Mouse (Mus musculus): ENCODE measurements at regions not wholly inside any gene's neighbourhood (a gene's known extent, or its start where the extent isn't known, plus 50 kb on each side); places are given as distances from the start of the nearest gene placed in this dataset.

DNA sequence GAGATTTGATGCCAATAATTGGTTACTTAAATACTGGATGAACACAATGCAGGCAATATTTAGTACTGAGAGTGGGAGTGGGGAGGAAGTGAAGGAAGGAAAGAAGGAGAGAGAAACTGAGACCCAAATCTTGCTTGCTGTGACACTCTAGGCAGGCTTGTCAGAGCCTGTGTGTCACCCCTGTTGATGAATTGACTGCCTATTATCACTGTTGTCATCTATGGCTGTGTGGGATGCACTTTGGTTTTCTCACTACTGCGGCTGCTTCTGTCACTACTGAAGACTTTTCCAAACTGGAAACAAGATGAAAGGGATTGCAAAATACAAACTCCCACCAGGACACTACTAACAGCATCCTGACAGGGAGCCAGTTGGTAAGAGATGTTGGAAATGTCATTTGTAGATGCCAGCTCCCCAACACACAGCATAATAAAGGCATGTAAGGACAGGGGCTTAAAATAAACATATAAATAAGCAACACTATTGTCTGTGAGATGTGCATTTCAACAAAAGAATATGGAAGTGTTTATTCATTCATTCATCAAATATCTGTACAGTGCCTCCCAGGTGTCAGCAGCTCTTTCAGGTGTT lies 207.0 kb upstream of the Ufl1 start:
- no peak for DNase-seq (ENCODE audit: low read depth, low spot score)

GRCm38 (mm10) chr4:25483621-25483933 lies 202.0 kb upstream of the Ufl1 start:
- DNase-seq (ENCODE audit: low read depth, low spot score) = no peak

DNA sequence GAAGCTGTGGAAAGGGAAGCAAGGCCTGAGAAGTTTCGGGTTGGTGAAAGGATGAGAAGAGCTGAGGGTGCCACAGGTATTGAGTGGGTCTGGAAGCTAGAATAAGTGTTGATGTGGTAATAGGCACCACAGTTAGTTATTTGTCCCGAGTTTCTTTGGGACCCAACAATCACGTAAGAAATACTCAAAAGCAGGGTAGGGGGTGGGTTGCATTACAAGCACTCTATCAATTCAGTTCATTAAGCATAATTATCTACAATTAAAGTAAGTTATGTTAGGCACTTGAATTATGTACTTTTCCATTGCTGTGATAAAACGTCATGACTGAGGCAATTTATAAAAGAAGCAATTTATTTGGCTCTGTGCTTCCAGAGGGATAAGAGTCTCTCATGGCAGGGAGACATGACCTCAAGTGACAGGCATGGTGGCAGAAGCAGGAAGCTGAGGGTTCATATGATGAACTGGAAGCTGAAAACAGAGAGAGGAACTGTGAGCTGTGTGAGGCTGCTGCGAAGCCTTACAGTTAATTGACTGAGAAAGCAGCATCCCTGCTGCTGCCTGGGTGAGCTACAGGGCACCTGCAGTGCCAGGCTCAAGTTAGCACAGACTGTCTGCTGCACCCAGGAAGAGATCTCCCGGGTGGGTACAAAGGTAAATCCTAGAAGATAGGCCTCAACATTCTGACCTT lies 201.5 kb upstream of the Ufl1 start:
- DNase-seq (ENCODE audit: low read depth, low spot score) = no peak

- no peak for DNase-seq (ENCODE audit: low read depth, low spot score)
Observed at GRCm38 (mm10) chr4:25473026-25473425, 191.4 kb upstream of the Ufl1 start.

- peak; percentile 1 for DNase-seq (ENCODE audit: low read depth, low spot score)
Observed at GRCm38 (mm10) chr4:25466490-25466889, 184.9 kb upstream of the Ufl1 start.

DNA sequence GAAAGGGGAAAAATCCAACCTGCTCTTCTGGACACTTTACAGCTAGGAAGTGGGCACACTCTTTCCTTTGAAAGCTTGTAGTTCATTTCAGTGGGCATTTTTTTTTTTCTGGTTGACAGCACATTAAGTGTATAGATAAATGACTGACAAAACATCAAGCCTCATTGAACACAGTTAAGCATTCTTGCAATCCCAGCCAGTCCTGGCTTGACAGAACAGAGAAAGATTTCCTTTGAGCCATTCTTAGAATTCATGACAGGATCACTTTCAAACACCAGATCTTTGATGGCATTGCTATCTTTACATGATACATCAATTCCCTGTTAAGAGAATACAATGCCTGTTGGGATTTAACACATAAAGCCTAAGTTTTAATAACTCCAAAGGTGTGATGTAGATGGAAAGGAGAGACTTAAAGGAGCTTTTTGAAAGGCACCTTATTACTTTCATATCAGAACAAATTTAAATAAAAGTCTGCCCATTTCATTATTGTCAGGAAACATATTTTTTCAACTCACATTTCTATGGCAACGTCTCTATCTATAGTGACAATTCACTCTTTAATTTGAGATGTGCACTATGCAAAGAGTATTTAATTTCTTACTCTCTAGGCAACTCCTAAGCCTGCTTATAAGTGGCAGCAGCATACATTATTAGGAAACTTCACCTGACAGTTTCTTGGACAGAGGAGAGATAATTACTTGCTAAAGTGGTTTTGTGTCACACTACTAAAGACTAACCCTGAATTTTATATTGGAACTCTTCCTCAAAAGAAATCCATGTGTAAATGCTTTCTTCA lies 183.4 kb upstream of the Ufl1 start:
- DNase-seq (ENCODE audit: low read depth, low spot score) = no peak

DNA sequence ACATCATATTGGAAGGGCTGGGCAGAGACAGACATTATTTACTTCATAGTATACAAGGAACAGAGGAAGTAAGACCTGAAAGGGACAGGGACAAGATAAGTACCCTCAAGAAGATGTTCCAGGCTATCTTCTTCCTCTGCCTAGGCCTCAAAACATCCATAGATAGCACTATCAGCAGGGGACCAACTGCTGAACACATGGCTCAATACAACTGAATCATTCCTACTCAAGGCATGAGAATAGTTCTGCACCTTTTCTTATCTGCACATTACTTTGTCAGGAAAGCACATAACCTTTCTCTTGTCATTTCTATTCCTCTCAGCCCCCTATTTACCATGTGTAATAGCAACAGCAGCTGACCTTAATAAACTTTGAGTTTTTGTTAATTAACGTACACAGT lies 182.4 kb upstream of the Ufl1 start:
- DNase-seq (ENCODE audit: low read depth, low spot score) = no peak

- DNase-seq (ENCODE audit: low read depth, low spot score) = no peak
Observed at GRCm38 (mm10) chr4:25460127-25460526, 178.5 kb upstream of the Ufl1 start.

DNA sequence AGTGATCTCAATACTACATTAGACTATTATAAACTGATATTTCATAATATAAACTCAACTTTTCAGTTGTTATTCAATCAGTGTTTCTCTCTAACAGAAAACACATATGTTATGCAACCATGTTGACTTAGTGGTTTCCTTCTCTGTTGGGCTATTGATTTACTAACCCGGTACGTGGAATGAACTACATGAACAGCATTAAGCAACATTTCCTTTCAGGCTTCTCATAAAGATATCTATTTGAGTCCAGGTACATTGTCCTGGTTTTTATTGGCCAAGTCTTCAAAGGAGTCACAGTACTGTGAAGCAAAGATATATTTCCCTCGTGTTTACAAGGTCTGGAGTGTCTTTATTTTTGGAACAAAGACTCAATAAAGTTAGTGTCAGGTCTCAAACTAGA lies 173.1 kb upstream of the Ufl1 start:
- no peak for DNase-seq (ENCODE audit: low read depth, low spot score)

- DNase-seq (ENCODE audit: low read depth, low spot score) = no peak
Observed at GRCm38 (mm10) chr4:25453127-25453806, 171.6 kb upstream of the Ufl1 start.

- no peak for DNase-seq (ENCODE audit: low read depth, low spot score)
Observed at GRCm38 (mm10) chr4:25451865-25452264, 170.2 kb upstream of the Ufl1 start.

DNA sequence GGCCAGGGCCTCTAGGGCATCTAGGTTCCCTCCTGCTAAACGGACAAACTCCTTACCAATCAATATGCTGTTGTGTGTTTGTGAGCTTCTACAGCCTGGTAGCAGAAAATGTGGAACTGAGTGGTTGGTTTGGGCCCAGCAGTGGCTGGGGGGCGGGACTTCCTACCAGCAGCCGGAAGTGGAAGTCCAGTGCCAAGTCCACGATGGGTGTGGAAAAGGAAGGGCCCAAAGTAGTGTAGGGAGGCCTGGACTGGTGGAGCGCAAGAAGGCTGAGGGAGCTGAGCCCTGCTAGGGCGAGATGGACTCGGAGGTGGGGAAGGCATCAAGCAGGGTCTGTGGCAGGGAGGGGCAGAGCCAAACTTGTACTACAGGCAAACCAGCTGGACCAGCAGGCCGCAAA lies 150.6 kb upstream of the Ufl1 start:
- DNase-seq (ENCODE audit: low read depth, low spot score) = no peak

DNA sequence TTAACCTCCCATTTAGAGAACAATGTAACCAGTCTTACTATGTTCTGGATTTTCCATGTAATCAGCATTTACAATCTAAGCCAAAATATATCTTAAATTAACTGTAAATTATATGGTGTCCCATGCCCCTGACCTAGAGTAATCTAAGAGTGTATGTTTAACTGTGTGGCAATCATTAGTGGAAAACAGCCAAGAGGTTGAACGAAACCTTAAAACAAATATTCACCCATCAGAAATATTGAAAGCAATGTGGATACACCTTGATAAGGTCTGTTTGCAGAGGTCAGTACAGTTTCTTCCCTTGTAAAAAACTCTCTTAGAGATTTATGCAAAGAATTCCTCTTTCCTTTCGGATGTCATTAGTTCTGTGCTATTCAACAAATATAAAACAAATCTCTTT lies 134.7 kb upstream of the Ufl1 start:
- DNase-seq (ENCODE audit: low read depth, low spot score) = no peak

DNA sequence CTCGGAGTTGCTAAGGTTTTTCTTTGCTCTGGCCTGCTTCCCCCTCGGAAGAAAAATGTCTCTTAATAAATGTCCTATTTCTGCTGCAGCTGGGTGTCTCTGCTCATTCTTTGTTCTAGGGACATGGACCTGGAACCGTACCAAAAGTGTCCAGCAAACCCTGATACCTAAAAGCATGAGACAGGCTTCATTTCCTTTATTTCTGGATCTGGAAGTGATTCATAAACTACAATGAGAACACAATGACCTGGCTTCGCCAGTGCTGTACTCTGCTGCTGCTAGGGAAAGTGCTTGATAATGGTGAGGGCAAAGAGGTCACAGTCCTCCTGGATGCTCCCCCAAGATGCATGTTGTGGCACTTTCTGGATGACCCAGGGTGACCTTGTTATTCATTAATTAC lies 128.8 kb upstream of the Ufl1 start:
- no peak for DNase-seq (ENCODE audit: low read depth, low spot score)

DNA sequence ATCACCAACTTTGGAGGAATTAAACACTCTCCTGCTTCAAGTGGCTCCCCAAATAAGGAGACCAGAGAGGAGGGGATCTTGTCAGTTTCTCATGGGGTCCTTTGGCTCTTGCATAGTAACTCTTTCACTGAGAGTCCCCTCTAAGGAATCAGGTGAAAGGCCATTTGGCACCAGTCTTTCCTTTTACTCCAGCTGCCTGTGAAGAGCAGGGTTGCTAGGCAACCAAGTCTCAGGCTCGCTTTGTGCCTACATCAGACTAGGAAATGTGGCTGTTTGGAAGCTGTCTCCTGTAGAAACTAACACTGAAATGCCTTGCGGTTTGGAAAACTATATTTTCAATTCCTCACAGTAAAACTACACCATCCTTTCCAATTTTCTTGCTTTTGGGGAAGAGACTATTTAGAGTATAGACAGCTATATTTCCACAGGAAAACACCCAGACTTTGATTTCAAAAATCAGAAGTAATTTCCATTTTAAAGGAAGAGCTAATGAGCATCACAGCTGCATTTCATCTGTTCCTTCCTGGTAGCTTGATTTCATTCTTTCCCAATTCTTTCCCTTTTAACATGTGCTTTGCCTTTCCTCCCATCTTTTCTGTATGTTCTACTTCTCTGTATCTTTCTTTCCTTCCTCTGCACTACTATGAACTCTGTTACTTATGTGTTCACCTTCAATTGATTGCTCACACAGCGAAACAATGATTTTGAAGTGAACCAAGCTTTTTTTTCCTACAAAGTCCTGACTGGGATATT lies 127.3 kb upstream of the Ufl1 start:
- DNase-seq (ENCODE audit: low read depth, low spot score) = no peak

GRCm38 (mm10) chr4:25407842-25408241 lies 126.2 kb upstream of the Ufl1 start:
- no peak for DNase-seq (ENCODE audit: low read depth, low spot score)

- no peak for DNase-seq (ENCODE audit: low read depth, low spot score)
Observed at GRCm38 (mm10) chr4:25389542-25389941, 107.9 kb upstream of the Ufl1 start.

DNA sequence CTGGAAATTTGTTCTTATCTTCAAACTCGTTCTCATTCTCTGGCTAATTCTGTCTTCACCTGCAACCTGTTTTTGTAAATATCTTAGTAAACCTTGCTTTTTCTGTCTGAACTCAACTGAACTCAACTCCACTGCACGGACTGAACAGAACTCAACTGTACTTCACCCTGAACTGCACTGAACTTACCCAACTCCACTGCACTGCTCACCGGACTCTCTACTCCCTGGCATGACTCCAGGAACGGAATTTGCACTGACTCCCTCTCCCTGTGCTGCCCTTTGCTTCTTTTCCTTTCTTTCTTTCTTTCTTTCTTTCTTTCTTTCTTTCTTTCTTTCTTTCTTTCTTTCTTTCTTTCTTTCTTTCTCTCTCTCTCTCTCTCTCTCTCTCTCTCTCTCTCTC lies 90.4 kb upstream of the Ufl1 start:
- no peak for DNase-seq (ENCODE audit: low read depth, low spot score)

DNA sequence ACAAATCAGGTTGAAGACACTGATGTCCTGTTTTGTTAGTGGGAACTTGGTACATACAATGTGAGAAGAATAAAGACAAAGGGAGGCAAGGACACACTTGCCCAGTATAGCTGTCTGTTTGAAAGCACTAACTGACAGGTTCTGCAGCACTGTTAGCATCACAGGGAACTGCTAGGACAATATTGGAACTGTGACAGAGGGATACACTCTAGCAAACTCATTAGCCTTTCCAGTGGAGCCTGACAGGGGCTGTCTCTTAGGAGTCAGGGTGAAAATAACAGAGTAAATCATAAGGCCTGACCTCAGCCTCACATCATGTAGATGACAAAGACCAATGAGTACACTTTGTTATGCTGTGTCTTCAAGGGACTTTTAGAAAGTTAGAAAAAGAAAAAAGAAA lies 82.8 kb upstream of the Ufl1 start:
- no peak for DNase-seq (ENCODE audit: low read depth, low spot score)

DNA sequence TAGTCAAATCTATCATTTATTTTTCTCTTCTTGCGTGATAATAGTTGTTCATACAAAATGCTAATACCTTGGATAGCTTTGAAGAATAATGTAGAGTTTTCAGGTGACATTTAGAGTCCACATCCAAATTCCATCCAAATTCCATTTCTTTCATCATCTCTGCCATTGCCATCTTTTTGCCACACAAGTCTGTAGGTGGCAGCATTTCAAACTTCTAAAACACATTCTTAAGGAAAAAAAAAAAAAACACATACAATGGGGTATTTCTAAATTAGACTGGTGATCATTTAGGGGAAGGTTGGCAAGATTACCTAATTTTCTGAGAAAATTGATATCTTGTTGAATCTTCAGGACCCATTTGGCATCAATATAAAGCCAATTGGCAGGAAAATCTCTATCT lies 56.0 kb upstream of the Ufl1 start:
- no peak for DNase-seq (ENCODE audit: low read depth, low spot score)

All from 3T3-L1 (cell line).